Mouse (Mus musculus) ES-Bruce4 (cell line): Measurements from ENCODE around the gene Mapt.
"Not testable (repeated sequence)": the region's sequence is repeated elsewhere in the genome, so short reads cannot be mapped to it uniquely, and the experiment has no call there.

Source experiments
- CTCF ChIP-seq: IDR thresholded peaks from one replicate; pipeline ENCODE4 v1.8.1; 2011; ENCODE audit warnings: low read depth, low read length
- POLR2A ChIP-seq: IDR thresholded peaks from one replicate; pipeline ENCODE4 v1.8.1; 2011; ENCODE audit warnings: low read length; ENCODE audit not compliant: insufficient read depth

DNA sequence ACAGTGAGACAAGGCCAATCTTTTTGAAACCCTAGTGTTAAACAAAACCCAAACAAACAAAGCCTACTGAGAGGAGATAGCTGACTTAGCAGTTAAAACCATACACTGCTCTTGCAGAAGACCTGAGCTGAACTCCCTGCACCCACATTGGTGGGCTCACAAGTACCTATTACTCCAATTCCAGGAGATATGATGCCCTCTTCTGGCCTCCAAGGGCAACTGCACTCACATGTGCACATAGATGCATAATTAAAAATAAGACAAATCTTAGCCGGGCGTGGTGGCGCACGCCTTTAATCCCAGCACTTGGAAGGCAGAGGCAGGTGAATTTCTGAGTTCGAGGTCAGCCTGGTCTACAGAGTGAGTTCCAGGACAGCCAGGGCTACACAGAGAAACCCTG, 17.1 kb upstream of the Mapt start:
- not testable (repeated sequence) for TF ChIP-seq POLR2A, CTCF
